Mouse (Mus musculus): Measurements from ENCODE around the gene Rpl18. TPM values are rescaled to one million over a fixed set of nuclear protein-coding genes. Genes with fewer than 3 reads are reported as not detected.

The Rpl18 gene
- polyA plus RNA-seq, 1 experiment from 2014 or later: 893 TPM

- Histone ChIP-seq H3K9ac (ENCODE audit: low read length) (peak within 1 kb of the TSS; percentile 89), H3K4me2 (replicated peaks; ENCODE audit: low read depth) (peak within 1 kb of the TSS; percentile 91), H3K27me3 (ENCODE audit: control insufficient read depth, insufficient read depth, low read length) (no peaks in the 10 kb centered on the region), H3K27ac (replicated peaks) (peak within 1 kb of the TSS; percentile 95), H3K4me1 (replicated peaks; ENCODE audit: control insufficient read depth, insufficient read depth) (peaks cover 13% of the 10 kb centered on the region; the same call in 1 of the 2 replicates), H3K9me3 (ENCODE audit: control insufficient read depth, low read length) (no peaks in the 10 kb centered on the region), H3K36me3 (ENCODE audit: control insufficient read depth, insufficient read depth, low read length) (peaks cover 17% of the 10 kb centered on the region; the same call in 1 of the 2 replicates), H3K4me3 (ENCODE audit: low read depth, low read length) (peak within 1 kb of the TSS; percentile 79)
- peak; percentile 98 for DNase-seq (ENCODE audit: low spot score)
- peak; percentile 67 for TF ChIP-seq EP300 (optimal IDR thresholded peaks at IDR 0.05)
- peak; percentile 28; the same call in 1 of the 2 replicates for TF ChIP-seq CTCF (IDR thresholded peaks at IDR 0.05; ENCODE audit: low read depth)
- under 1% methylated on average over 41 of the region's 41 CpGs for WGBS
- peak; percentile 45 for ATAC-seq (ENCODE audit: low FRiP score, low TSS enrichment)
Measured at GRCm38 (mm10) chr7:45717918-45718297, 2.7 kb downstream of the Rpl18 start, which contains the start of gene Sphk2. Gene Sphk2 (minus strand): TSS chr7:45718002.

GRCm38 (mm10) chr7:45718331-45718730 is 3.1 kb downstream of the Rpl18 start:
- Histone ChIP-seq H3K36me3 (ENCODE audit: control insufficient read depth, insufficient read depth, low read length) (peaks cover 16% of the 10 kb centered on the region), H3K4me2 (replicated peaks; ENCODE audit: low read depth) (peak overlapping the region; percentile 86), H3K4me3 (ENCODE audit: low read depth, low read length) (peak overlapping the region; percentile 79), H3K4me1 (replicated peaks; ENCODE audit: control insufficient read depth, insufficient read depth) (peaks cover 13% of the 10 kb centered on the region; the same call in 1 of the 2 replicates), H3K27me3 (ENCODE audit: control insufficient read depth, insufficient read depth, low read length) (no peaks in the 10 kb centered on the region), H3K9me3 (ENCODE audit: control insufficient read depth, low read length) (no peaks in the 10 kb centered on the region), H3K27ac (replicated peaks) (peak overlapping the region; percentile 95), H3K9ac (ENCODE audit: low read length) (peak overlapping the region; percentile 89)
- no peak for ATAC-seq (ENCODE audit: low FRiP score, low TSS enrichment)
- TF ChIP-seq CTCF (IDR thresholded peaks at IDR 0.05; ENCODE audit: low read depth): no peak
- no peak for TF ChIP-seq EP300 (optimal IDR thresholded peaks at IDR 0.05)
- DNase-seq (ENCODE audit: low spot score): no peak
- under 1% methylated on average over 20 of the region's 20 CpGs for WGBS

GRCm38 (mm10) chr7:45719180-45719579 is 3.9 kb downstream of the Rpl18 start:
- Histone ChIP-seq H3K27ac (replicated peaks) (peak overlapping the region; percentile 95; the same call in 1 of the 2 replicates), H3K4me1 (replicated peaks; ENCODE audit: control insufficient read depth, insufficient read depth) (peaks cover 13% of the 10 kb centered on the region; the same call in 1 of the 2 replicates), H3K9me3 (ENCODE audit: control insufficient read depth, low read length) (no peaks in the 10 kb centered on the region), H3K36me3 (ENCODE audit: control insufficient read depth, insufficient read depth, low read length) (peaks cover 19% of the 10 kb centered on the region), H3K27me3 (ENCODE audit: control insufficient read depth, insufficient read depth, low read length) (no peaks in the 10 kb centered on the region), H3K9ac (ENCODE audit: low read length) (peak overlapping the region; percentile 89), H3K4me3 (ENCODE audit: low read depth, low read length) (peak overlapping the region; percentile 79), H3K4me2 (replicated peaks; ENCODE audit: low read depth) (peak overlapping the region; percentile 86)
- DNase-seq (ENCODE audit: low spot score): peak; percentile 16
- no peak for ATAC-seq (ENCODE audit: low FRiP score, low TSS enrichment)
- TF ChIP-seq CTCF (IDR thresholded peaks at IDR 0.05; ENCODE audit: low read depth) (no peak), EP300 (optimal IDR thresholded peaks at IDR 0.05) (no peak)
- WGBS: 68% methylated on average over 10 of the region's 10 CpGs

- Histone ChIP-seq H3K4me3 (ENCODE audit: low read depth, low read length) (0 out of 2 replicates have a peak overlapping the region, but pooled peaks have one; percentile 79), H3K27ac (replicated peaks) (peak overlapping the region; percentile 24; the same call in 1 of the 2 replicates), H3K27me3 (ENCODE audit: control insufficient read depth, insufficient read depth, low read length) (no peaks in the 10 kb centered on the region), H3K4me1 (replicated peaks; ENCODE audit: control insufficient read depth, insufficient read depth) (peaks cover 13% of the 10 kb centered on the region; the same call in 1 of the 2 replicates), H3K9me3 (ENCODE audit: control insufficient read depth, low read length) (no peaks in the 10 kb centered on the region), H3K36me3 (ENCODE audit: control insufficient read depth, insufficient read depth, low read length) (peaks cover 22% of the 10 kb centered on the region), H3K9ac (ENCODE audit: low read length) (no peak overlapping the region), H3K4me2 (replicated peaks; ENCODE audit: low read depth) (peak overlapping the region; percentile 86)
- WGBS: 84% methylated on average over 15 of the region's 16 CpGs
- ATAC-seq (ENCODE audit: low FRiP score, low TSS enrichment) (no peak), DNase-seq (ENCODE audit: low spot score) (no peak)
- TF ChIP-seq EP300 (optimal IDR thresholded peaks at IDR 0.05) (no peak), CTCF (IDR thresholded peaks at IDR 0.05; ENCODE audit: low read depth) (no peak)
Measured at GRCm38 (mm10) chr7:45719738-45720412, 4.6 kb downstream of the Rpl18 start.

- Histone ChIP-seq H3K27me3 (ENCODE audit: control insufficient read depth, insufficient read depth, low read length) (no peaks in the 10 kb centered on the region), H3K4me2 (replicated peaks; ENCODE audit: low read depth) (peak within 1 kb of the TSS; percentile 86), H3K4me3 (ENCODE audit: low read depth, low read length) (peak within 1 kb of the TSS; percentile 27), H3K36me3 (ENCODE audit: control insufficient read depth, insufficient read depth, low read length) (peaks cover 22% of the 10 kb centered on the region), H3K9ac (ENCODE audit: low read length) (peak within 1 kb of the TSS; percentile 59), H3K4me1 (replicated peaks; ENCODE audit: control insufficient read depth, insufficient read depth) (peaks cover 11% of the 10 kb centered on the region; the same call in 1 of the 2 replicates), H3K27ac (replicated peaks) (peak within 1 kb of the TSS; percentile 78), H3K9me3 (ENCODE audit: control insufficient read depth, low read length) (no peaks in the 10 kb centered on the region)
- WGBS: 54% methylated on average over 13 of the region's 14 CpGs
- peak; percentile 52 for TF ChIP-seq CTCF (IDR thresholded peaks at IDR 0.05; ENCODE audit: low read depth)
- no peak for TF ChIP-seq EP300 (optimal IDR thresholded peaks at IDR 0.05)
- peak; percentile 91 for DNase-seq (ENCODE audit: low spot score)
- peak; percentile 83 for ATAC-seq (ENCODE audit: low FRiP score, low TSS enrichment)
Measured at GRCm38 (mm10) chr7:45720413-45721233, 5.4 kb downstream of the Rpl18 start, which contains the start of gene Fam83e. Gene Fam83e (plus strand): TSS chr7:45721212.

All from stomach, postnatal 0 days (tissue).